Mouse (Mus musculus): ENCODE results near the gene Nf2. TPM values are rescaled to one million over a fixed set of nuclear protein-coding genes. Genes with fewer than 3 reads are reported as not detected.

The Nf2 gene
- polyA plus RNA-seq, 1 experiment from 2014 or later = 61.9 TPM

DNA sequence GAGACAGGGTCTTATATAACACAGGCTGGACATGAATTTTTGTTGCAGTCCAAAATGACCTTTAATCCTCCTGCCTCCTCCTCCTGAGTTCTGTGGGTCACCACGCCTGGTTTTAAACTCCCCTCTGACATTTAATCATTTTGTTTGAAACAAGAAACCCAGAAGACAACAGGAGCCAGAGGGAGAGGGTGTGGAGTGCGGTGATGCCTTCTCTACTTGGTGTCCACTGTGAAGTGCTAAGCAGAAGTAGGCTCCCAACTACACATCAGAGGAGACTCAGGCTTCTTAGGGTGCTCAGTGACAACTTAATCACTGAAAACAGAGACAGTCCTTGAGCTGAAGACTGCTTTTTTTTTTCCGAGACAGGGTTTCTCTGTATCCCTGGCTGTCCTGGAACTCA, 68.4 kb downstream of the Nf2 start:
- no peak overlapping the region for H3K9ac ChIP-seq (replicated peaks)
- H3K4me3 ChIP-seq (replicated peaks) = no peak overlapping the region

DNA sequence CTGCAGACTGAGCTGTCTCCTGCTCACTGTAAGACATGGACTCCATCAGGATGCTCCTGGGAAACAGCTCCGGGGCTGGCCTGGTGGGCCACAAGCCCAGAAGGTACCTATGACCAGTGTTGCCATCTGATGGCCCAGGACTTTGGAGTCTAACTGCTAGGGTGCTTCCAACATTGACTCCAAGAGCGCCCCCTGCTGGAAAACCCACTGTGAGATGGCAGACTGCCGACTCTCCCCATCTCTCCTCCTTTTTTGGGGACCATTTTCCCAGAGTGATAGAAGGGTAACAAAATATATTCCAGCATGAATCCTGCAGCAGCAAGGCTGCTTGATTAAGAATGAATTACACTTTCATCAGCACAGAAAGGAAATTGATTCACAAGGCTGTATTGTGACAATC, 76.4 kb downstream of the Nf2 start:
- peaks cover 5% of the 10 kb centered on the region for H3K36me3 ChIP-seq
- H3K4me3 ChIP-seq (replicated peaks) = no peak overlapping the region
- H3K4me1 ChIP-seq = peaks cover 28% of the 10 kb centered on the region
- H3K27me3 ChIP-seq (replicated peaks) = no peaks in the 10 kb centered on the region
- ATAC-seq (ENCODE audit: low FRiP score) = no peak
- H3K9me3 ChIP-seq (replicated peaks) = no peaks in the 10 kb centered on the region
- no peak overlapping the region for H3K4me2 ChIP-seq
- peak overlapping the region; percentile 62; the same call in 1 of the 2 replicates for H3K27ac ChIP-seq (replicated peaks)
- WGBS = 29% methylated on average over 3 of the region's 3 CpGs
- H3K9ac ChIP-seq (replicated peaks) = no peak overlapping the region

More for the DNA sequence above, 68.4 kb downstream of the Nf2 start:
- Histone ChIP-seq H3K36me3 (peaks cover 62% of the 10 kb centered on the region), H3K9me3 (replicated peaks) (no peaks in the 10 kb centered on the region), H3K4me1 (no peaks in the 10 kb centered on the region), H3K4me2 (no peak overlapping the region), H3K27ac (replicated peaks) (no peak overlapping the region), H3K27me3 (replicated peaks) (no peaks in the 10 kb centered on the region)
- 91% methylated on average over 3 of the region's 3 CpGs for WGBS
- no peak for ATAC-seq (ENCODE audit: low FRiP score)

DNA sequence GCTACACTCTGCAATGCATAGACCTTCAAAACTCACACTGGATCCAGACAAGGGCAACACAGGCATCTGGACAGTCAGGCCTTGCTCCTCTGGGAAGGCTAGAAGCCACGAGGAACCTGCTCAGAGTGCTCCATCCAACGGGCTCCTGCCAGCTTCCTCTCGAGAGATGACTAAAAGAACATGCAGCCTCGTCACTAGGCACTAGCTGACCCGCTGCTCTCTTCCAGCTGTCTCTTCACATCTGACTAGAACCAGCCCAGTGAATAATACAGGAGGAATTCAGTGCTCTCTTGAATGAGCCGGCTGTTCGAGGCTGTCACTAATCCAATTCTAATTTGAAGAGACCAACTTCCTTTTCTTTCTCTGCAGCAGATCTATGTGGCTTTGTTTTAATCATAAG, 77.6 kb downstream of the Nf2 start:
- no peak overlapping the region for H3K27ac ChIP-seq (replicated peaks)
- no peak overlapping the region for H3K4me2 ChIP-seq
- WGBS = 74% methylated on average over 7 of the region's 7 CpGs
- H3K9ac ChIP-seq (replicated peaks) = no peak overlapping the region
- H3K36me3 ChIP-seq = peaks cover 7% of the 10 kb centered on the region
- no peaks in the 10 kb centered on the region for H3K27me3 ChIP-seq (replicated peaks)
- H3K4me3 ChIP-seq (replicated peaks) = no peak overlapping the region
- no peaks in the 10 kb centered on the region for H3K9me3 ChIP-seq (replicated peaks)
- ATAC-seq (ENCODE audit: low FRiP score) = no peak
- peaks cover 28% of the 10 kb centered on the region for H3K4me1 ChIP-seq

DNA sequence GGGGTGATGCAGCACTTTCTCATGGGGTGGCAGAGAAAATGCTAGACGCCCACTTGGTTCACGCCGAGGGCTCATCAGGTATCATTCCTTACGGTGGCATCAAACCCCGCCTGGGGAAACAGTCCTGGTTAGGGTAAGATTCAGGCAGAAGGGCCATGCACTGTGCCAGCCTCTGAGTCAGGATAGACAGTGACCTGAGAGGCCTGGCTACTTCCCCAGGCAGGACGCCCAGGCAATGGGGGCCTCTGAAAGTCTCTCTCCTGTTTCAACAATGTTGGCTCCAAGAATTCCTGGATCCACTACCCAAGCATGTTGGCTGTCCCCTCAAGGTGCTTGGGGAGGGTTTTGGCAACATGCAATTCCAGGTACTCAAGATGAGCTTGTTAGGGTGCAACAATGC, 79.5 kb downstream of the Nf2 start:
- no peak for ATAC-seq (ENCODE audit: low FRiP score)
- H3K27me3 ChIP-seq (replicated peaks) = no peaks in the 10 kb centered on the region
- H3K4me3 ChIP-seq (replicated peaks) = no peak overlapping the region
- no peak overlapping the region for H3K9ac ChIP-seq (replicated peaks)
- 0 out of 2 replicates have a peak, but pooled peaks cover 4% of the 10 kb centered on the region for H3K36me3 ChIP-seq
- no peaks in the 10 kb centered on the region for H3K9me3 ChIP-seq (replicated peaks)
- 95% methylated on average over 6 of the region's 6 CpGs for WGBS
- H3K27ac ChIP-seq (replicated peaks) = no peak overlapping the region
- peaks cover 27% of the 10 kb centered on the region for H3K4me1 ChIP-seq
- H3K4me2 ChIP-seq = no peak overlapping the region

DNA sequence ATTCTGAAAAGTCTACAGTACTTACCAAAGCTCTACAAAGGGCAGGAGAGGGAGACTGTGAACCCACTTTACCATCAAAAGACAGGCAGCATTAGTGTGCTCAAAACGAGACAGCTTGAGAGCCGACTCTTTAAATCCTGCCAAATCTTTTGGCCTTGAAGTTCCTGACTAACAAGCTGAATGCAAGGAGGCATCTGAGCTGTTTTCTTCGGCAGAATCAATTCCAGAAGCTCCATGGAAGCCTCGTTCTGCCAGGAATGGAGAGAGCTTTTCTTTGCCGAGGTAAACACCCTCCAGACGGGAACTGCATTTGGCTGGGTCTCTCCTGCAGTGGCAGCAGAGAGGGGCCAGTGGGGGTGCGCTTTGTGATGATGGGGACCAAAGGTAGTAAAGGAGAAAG, 80.0 kb downstream of the Nf2 start:
- no peak for ATAC-seq (ENCODE audit: low FRiP score)
- Histone ChIP-seq H3K27ac (replicated peaks) (no peak overlapping the region), H3K9ac (replicated peaks) (no peak overlapping the region), H3K4me3 (replicated peaks) (no peak overlapping the region), H3K27me3 (replicated peaks) (no peaks in the 10 kb centered on the region), H3K9me3 (replicated peaks) (no peaks in the 10 kb centered on the region), H3K36me3 (0 out of 2 replicates have a peak, but pooled peaks cover 4% of the 10 kb centered on the region), H3K4me2 (no peak overlapping the region), H3K4me1 (peaks cover 21% of the 10 kb centered on the region)
- WGBS = 79% methylated on average over 7 of the region's 7 CpGs

DNA sequence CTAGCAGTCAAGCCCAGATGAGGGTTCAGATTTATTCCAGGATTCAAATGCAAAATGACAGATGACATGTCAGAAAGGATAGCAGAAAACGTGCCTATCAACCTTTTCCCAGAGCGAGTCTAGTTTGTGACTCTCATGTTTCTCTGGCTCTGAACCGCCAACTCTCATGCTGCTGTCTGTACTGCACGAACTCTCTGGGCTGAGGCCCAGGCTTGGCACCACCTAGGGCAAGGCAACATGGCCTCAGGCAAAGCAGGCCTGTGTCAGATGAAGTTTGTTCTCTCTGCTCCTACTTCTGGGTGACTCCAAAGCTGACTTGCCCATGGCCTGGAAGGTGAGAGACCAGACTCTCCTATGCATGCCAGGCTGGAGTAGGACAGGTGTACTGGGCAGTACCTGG, 80.9 kb downstream of the Nf2 start:
- Histone ChIP-seq H3K27ac (replicated peaks) (no peak overlapping the region), H3K4me3 (replicated peaks) (no peak overlapping the region), H3K4me2 (no peak overlapping the region), H3K9me3 (replicated peaks) (no peaks in the 10 kb centered on the region), H3K36me3 (0 out of 2 replicates have a peak, but pooled peaks cover 4% of the 10 kb centered on the region), H3K27me3 (replicated peaks) (no peaks in the 10 kb centered on the region), H3K4me1 (peaks cover 14% of the 10 kb centered on the region), H3K9ac (replicated peaks) (no peak overlapping the region)
- no peak for ATAC-seq (ENCODE audit: low FRiP score)
- WGBS = 85% methylated on average over 4 of the region's 4 CpGs

DNA sequence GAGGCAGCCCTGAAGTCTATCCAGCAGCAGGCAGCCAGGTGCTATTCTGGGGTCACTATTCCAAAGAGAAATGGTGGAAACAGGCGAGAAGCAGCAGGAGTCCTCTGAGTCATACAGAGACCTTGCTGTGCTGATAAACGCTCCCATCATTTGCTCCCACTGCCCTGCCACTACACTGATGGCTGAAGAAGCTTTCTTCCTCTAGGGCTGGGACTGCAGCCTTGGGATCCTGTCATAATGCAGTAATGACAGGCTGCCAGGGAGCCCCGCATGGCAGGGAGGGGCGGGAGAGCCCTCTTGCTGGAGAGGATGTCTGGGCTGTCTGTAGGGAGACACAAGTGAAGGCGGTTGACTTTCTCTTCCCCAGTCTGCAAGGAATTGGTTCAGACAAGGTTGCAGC, 84.9 kb downstream of the Nf2 start:
- H3K27me3 ChIP-seq (replicated peaks) = no peaks in the 10 kb centered on the region
- WGBS = 67% methylated on average over 5 of the region's 5 CpGs
- H3K4me2 ChIP-seq = no peak overlapping the region
- no peaks in the 10 kb centered on the region for H3K9me3 ChIP-seq (replicated peaks)
- no peak overlapping the region for H3K9ac ChIP-seq (replicated peaks)
- H3K27ac ChIP-seq (replicated peaks) = no peak overlapping the region
- 0 out of 2 replicates have a peak, but pooled peaks cover 4% of the 10 kb centered on the region for H3K36me3 ChIP-seq
- no peak for ATAC-seq (ENCODE audit: low FRiP score)
- peaks cover 34% of the 10 kb centered on the region for H3K4me1 ChIP-seq
- H3K4me3 ChIP-seq (replicated peaks) = no peak overlapping the region

DNA sequence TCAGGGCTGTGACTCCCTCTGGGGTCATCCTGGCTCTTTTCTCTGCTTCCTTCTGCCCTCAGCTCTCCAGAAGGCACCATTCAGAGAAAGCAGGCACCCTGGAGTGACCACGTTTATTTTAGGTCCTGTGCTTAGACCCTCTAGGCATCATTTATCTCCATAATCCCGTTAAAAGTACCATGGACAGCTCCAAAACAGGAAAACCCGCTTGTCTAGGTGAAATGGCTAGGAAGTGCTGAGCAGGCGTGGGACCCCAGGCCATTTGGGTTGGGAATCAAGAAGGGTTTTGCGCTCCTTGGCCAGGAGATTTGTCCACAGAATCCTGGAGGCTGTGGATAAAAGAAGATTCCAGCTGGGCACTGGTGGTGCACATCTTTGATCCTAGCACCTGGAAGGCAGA, 85.7 kb downstream of the Nf2 start:
- Histone ChIP-seq H3K4me1 (peaks cover 34% of the 10 kb centered on the region), H3K9me3 (replicated peaks) (no peaks in the 10 kb centered on the region), H3K4me2 (no peak overlapping the region), H3K27ac (replicated peaks) (no peak overlapping the region), H3K27me3 (replicated peaks) (no peaks in the 10 kb centered on the region), H3K4me3 (replicated peaks) (no peak overlapping the region), H3K9ac (replicated peaks) (no peak overlapping the region), H3K36me3 (0 out of 2 replicates have a peak, but pooled peaks cover 4% of the 10 kb centered on the region)
- 20% methylated on average over 5 of the region's 5 CpGs for WGBS
- ATAC-seq (ENCODE audit: low FRiP score) = no peak

DNA sequence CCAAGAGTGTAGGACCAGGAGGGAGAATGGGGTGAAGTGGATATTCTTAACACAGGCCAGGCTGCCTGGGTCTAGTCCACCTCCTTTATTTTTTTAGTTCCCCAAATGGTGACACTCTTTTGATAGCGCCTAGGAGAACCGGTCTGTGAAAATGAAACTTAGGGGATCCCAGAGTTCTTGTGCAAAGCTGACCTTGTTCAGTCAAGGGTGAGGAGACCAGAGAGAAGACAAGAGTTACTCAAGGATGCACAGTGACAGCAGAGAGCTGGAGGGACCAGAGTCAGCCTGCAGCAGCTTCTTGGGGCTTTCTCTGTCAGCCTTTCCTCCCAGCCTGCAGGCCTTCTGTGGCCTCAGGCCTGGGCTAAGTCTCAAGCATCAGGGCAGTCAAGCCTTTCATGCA, 86.8 kb downstream of the Nf2 start:
- Histone ChIP-seq H3K4me3 (replicated peaks) (no peak overlapping the region), H3K4me2 (no peak overlapping the region), H3K9me3 (replicated peaks) (no peaks in the 10 kb centered on the region), H3K4me1 (peaks cover 34% of the 10 kb centered on the region), H3K36me3 (0 out of 2 replicates have a peak, but pooled peaks cover 4% of the 10 kb centered on the region), H3K27ac (replicated peaks) (0 out of 2 replicates have a peak overlapping the region, but pooled peaks have one; percentile 10), H3K9ac (replicated peaks) (no peak overlapping the region), H3K27me3 (replicated peaks) (no peaks in the 10 kb centered on the region)
- no peak for ATAC-seq (ENCODE audit: low FRiP score)
- WGBS = 28% methylated on average over 2 of the region's 2 CpGs

DNA sequence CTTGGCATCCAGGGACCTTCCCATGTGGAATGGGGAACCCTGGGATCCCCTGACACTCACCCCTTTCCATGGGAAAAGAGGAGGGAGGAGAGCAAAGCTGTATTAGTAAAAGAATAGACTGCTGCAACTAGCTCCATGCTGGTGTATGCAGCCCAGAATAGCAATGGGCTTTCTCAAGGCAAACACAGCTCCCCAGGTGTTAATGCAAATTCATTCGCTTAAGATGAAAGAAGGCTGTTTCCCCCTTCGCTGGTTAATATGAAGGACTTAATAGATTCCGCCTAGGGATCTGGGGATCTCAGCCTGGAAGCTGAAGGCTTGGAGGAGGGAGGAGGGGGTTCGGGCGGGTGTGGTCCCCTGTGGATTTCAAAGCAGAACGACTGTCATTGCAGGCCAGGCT, 87.3 kb downstream of the Nf2 start:
- Histone ChIP-seq H3K27ac (replicated peaks) (peak overlapping the region; percentile 10; the same call in 1 of the 2 replicates), H3K9me3 (replicated peaks) (no peaks in the 10 kb centered on the region), H3K36me3 (0 out of 2 replicates have a peak, but pooled peaks cover under 1% of the 10 kb centered on the region), H3K9ac (replicated peaks) (no peak overlapping the region), H3K4me2 (no peak overlapping the region), H3K4me3 (replicated peaks) (no peak overlapping the region), H3K27me3 (replicated peaks) (no peaks in the 10 kb centered on the region), H3K4me1 (peaks cover 37% of the 10 kb centered on the region)
- ATAC-seq (ENCODE audit: low FRiP score) = no peak
- 9% methylated on average over 6 of the region's 6 CpGs for WGBS

DNA sequence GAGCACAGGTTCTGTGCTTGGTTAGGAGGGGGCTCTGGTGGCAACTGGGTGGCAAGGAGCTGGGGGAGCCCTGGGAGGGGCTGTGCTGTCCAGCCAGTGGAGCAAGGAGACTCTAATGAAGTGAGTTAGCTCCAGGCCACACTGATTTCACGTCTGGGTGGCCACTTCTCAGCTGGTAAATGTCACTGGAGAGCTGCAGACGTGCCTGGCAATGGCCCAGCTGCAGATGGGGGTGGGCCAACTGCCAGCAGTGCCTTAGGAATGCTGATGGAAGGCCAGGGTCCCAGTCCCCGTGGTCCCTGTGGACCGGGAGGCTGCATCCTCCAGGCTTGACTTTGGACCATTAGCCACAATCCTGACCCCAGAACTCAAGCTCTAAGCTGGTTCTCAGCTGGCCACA, 88.9 kb downstream of the Nf2 start:
- WGBS = 11% methylated on average over 4 of the region's 4 CpGs
- no peak for ATAC-seq (ENCODE audit: low FRiP score)
- H3K4me2 ChIP-seq = no peak overlapping the region
- peaks cover 37% of the 10 kb centered on the region for H3K4me1 ChIP-seq
- no peaks in the 10 kb centered on the region for H3K36me3 ChIP-seq
- H3K4me3 ChIP-seq (replicated peaks) = no peak overlapping the region
- no peak overlapping the region for H3K9ac ChIP-seq (replicated peaks)
- no peaks in the 10 kb centered on the region for H3K9me3 ChIP-seq (replicated peaks)
- H3K27me3 ChIP-seq (replicated peaks) = no peaks in the 10 kb centered on the region
- H3K27ac ChIP-seq (replicated peaks) = 0 out of 2 replicates have a peak overlapping the region, but pooled peaks have one; percentile 15

DNA sequence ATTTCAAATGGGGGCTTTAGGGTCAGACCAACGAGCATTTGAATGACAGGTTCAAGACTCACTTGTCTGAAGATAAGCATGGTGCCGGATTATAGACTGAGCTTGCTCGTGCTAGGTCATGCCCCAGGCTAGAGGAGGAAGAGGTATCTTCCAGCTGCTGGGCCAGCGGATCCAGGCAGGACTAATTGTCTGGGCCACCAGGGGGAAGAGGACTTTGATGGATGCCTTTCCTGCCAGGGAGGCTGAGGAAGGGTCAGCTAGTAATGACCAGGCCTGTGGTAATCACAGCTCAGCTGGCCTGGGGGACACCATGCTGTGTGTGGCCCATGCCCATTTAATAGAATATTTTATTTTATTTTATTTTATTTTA, 91.6 kb downstream of the Nf2 start:
- H3K9me3 ChIP-seq (replicated peaks) = no peaks in the 10 kb centered on the region
- H3K9ac ChIP-seq (replicated peaks) = no peak overlapping the region
- no peak overlapping the region for H3K4me3 ChIP-seq (replicated peaks)
- no peaks in the 10 kb centered on the region for H3K27me3 ChIP-seq (replicated peaks)
- no peak for ATAC-seq (ENCODE audit: low FRiP score)
- H3K4me2 ChIP-seq = no peak overlapping the region
- H3K27ac ChIP-seq (replicated peaks) = no peak overlapping the region
- WGBS = 14% methylated on average over 4 of the region's 4 CpGs
- peaks cover 34% of the 10 kb centered on the region for H3K4me1 ChIP-seq
- no peaks in the 10 kb centered on the region for H3K36me3 ChIP-seq
